Mouse (Mus musculus) liver, embryonic 11.5 days (tissue): ENCODE measurements around the gene Klhl31. TPM values are rescaled to one million over a fixed set of nuclear protein-coding genes. Genes with fewer than 3 reads are reported as not detected.

ENCODE experiments used
- ATAC-seq: fragments of 200-750 bp; cut with Nextera tagmentation; replicated peaks from 2 replicates; pipeline ENCODE4 v1.8.0; 2017; ENCODE audit warnings: moderate number of reproducible peaks, mild to moderate bottlenecking, moderate TSS enrichment, moderate library complexity; ENCODE audit not compliant: low FRiP score
- DNase-seq: peaks from one replicate; pipeline ENCODE4 v3.0.0-alpha.2; 2017; ENCODE audit warnings: low spot score
- H3K27ac ChIP-seq: fragments of 300-500 bp; sonication (generic); 2 replicates; pipeline ENCODE4 v1.5.1; 2014; ENCODE audit warnings: mild to moderate bottlenecking, low read depth, low read length, control low read depth
- H3K27me3 ChIP-seq: fragments of 300-500 bp; sonication (generic); replicated peaks from 2 replicates; pipeline ENCODE4 v1.6.1; 2014; ENCODE audit warnings: low read length, mixed read lengths; ENCODE audit not compliant: control insufficient read depth, insufficient read depth
- H3K36me3 ChIP-seq: fragments of 300-500 bp; sonication (generic); 2 replicates; pipeline ENCODE4 v1.6.1; 2014; ENCODE audit warnings: mild to moderate bottlenecking, low read length, moderate library complexity, mixed read lengths; ENCODE audit not compliant: control insufficient read depth, insufficient read depth
- H3K4me1 ChIP-seq: fragments of 300-500 bp; sonication (generic); replicated peaks from 2 replicates; pipeline ENCODE4 v1.6.1; 2014; ENCODE audit warnings: low read length, mixed read lengths; ENCODE audit not compliant: control insufficient read depth, insufficient read depth
- H3K4me2 ChIP-seq: fragments of 300-500 bp; sonication (generic); 2 replicates; pipeline ENCODE4 v1.6.1; 2014; ENCODE audit warnings: mild to moderate bottlenecking, control low read depth, moderate library complexity
- H3K4me3 ChIP-seq: fragments of 300-500 bp; sonication (generic); 2 replicates; pipeline ENCODE4 v1.5.1; 2014; ENCODE audit warnings: low read depth, low read length, control low read depth
- H3K9ac ChIP-seq: fragments of 300-500 bp; sonication (generic); 2 replicates; pipeline ENCODE4 v1.6.1; 2014; ENCODE audit warnings: low read depth, low read length, control low read depth
- H3K9me3 ChIP-seq: fragments of 300-500 bp; sonication (generic); 2 replicates; pipeline ENCODE4 v1.6.1; 2016; ENCODE audit warnings: low read length, inconsistent platforms, mixed read lengths; ENCODE audit not compliant: control insufficient read depth
- WGBS: fragments of 180-500 bp; shearing (Covaris S2); extraction: QIAGEN DNeasy Blood & Tissue Kit; methylation state at CpG from one replicate; pipeline ENCODE4 v1.1.7; 2014; 5-methylcytosine and 5-hydroxymethylcytosine counted together
- polyA plus RNA-seq: library from polyadenylated mRNA; unstranded; fragments of >200 nt; fragmentation: Nextera tagmentation; extraction: Ambion mirVana; gene quantifications from 2 replicates; pipeline ENCODE4 v1.2.1, GENCODE M21; 2014

Klhl31 gene
- 0.38 and 0.49 TPM in 2 replicates for polyA plus RNA-seq

DNA sequence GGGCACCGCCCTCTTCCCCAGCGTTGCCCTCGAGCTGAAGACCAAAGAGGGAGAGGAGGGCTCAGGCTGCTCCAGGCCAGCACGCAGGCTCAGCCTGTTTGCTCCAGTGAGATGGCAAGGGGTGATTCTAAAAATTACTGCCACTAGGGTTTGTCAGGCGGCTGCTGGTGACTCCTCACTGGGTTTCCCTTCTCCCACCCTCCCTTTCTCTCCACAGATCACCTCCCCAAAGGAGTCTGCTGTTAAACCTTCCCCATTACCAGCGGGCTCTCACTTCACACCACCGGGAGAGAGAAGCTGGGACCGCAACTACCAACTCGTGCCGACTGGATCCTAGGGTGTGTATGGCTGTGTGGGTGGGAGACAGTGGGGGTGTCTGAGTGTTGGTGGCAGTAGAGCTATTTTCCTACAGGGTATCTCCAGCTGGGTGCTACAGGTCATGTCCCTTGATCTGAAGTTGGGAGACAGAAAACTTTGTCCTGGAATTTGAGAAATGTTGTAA is at the start of gene Klhl31:
Gene Klhl31 (plus strand): TSS at position 51 of the 502 bp plus-strand sequence.
- Histone ChIP-seq H3K36me3 (no peaks in the 10 kb centered on the region), H3K27ac (no peak within 1 kb of the TSS), H3K4me3 (no peak within 1 kb of the TSS), H3K4me1 (no peaks in the 10 kb centered on the region), H3K27me3 (no peaks in the 10 kb centered on the region), H3K4me2 (no peak within 1 kb of the TSS), H3K9ac (no peak within 1 kb of the TSS), H3K9me3 (no peaks in the 10 kb centered on the region)
- 36% methylated on average over 10 of the region's 10 CpGs for WGBS
- DNase-seq = no peak
- no peak for ATAC-seq

DNA sequence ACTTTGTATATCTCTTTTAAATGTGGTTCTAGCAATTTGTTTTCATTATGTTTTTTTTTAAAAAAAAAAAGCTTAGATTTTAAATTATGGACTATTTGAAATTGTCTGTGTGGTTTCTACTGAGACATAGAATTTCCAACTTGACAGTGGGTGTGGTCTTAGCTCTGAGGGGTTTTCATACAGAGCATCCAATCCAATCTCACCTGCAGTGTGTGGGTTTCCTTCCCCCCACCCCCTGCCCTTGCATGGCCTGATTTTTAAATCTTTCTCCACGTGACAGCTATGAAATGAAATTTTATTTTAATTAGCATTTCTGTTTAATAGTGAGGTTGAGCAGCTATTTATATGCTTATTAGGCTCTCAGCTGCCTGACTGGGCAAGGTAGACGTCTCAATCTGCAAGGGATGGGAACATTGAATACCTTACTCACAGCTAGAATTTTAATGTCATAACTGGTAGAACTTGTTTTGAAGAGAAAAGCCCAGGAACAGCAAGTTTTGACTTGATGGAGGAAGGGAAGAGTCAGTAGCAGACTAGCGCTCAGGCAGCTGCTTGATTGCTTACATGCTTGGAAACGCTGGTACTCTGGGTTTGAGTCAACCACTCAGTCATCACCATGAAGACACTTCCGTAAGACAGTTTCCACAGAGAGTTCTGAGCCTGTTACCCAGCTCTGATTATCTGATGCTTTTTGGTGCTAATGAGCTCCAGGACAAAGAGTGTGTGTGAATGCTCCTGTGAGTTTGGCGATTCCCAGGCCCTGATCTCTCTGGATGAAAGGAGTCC is 49.3 kb upstream of the Klhl31 start:
- H3K36me3 ChIP-seq = no peaks in the 10 kb centered on the region
- no peak overlapping the region for H3K27ac ChIP-seq
- DNase-seq (no peak), ATAC-seq (no peak)
- H3K9me3 ChIP-seq = no peaks in the 10 kb centered on the region
- no peak overlapping the region for H3K9ac ChIP-seq
- H3K27me3 ChIP-seq = no peaks in the 10 kb centered on the region
- no peaks in the 10 kb centered on the region for H3K4me1 ChIP-seq
- H3K4me2 ChIP-seq = no peak overlapping the region
- 70% methylated on average over 6 of the region's 6 CpGs for WGBS
- no peak overlapping the region for H3K4me3 ChIP-seq

DNA sequence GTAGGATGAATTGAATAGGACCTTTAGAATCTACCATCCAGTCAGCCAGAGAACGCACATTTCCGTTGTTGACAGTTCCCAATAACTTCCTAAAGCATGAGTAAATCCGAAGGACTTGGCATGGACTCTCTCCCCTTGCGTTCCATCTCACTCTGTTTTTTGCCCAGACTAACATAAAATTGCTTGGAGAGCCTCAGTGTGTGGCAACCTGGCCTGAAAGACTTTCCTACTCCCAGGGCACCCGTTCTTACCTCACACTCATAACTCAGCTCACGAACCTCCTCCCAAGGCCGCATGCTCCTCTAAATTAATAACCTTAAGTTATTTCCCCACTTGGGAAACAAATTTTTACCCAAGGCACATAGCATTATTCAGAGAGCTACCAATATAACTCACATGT is 48.7 kb upstream of the Klhl31 start:
- Histone ChIP-seq H3K9me3 (no peaks in the 10 kb centered on the region), H3K4me3 (no peak overlapping the region), H3K4me1 (no peaks in the 10 kb centered on the region), H3K27me3 (no peaks in the 10 kb centered on the region), H3K27ac (no peak overlapping the region), H3K4me2 (no peak overlapping the region), H3K36me3 (no peaks in the 10 kb centered on the region), H3K9ac (no peak overlapping the region)
- DNase-seq (no peak), ATAC-seq (no peak)
- WGBS = 88% methylated on average over 7 of the region's 7 CpGs

DNA sequence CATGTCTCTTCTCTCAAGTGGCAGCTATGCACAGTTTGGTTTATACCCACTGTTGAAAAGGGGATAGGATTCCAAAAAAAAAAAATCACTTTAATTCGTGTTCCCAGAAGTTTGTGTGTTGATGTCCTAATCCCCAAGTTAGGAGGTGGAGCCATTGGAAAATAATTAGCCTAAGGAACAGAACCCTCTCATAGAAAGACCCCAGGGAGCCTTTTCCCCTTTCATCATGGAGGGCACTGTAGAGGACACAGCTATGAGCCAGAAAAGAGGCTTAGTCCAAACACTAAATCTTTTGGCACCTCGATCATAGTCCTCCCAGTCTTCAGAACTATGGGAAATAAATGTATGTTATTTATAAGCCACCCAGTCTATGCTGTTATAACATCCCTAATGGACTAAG is 46.8 kb upstream of the Klhl31 start:
- DNase-seq (no peak), ATAC-seq (no peak)
- Histone ChIP-seq H3K4me3 (no peak overlapping the region), H3K36me3 (no peaks in the 10 kb centered on the region), H3K9ac (no peak overlapping the region), H3K9me3 (no peaks in the 10 kb centered on the region), H3K4me2 (no peak overlapping the region), H3K27me3 (no peaks in the 10 kb centered on the region), H3K27ac (no peak overlapping the region), H3K4me1 (no peaks in the 10 kb centered on the region)
- WGBS = 45% methylated on average over 2 of the region's 2 CpGs

DNA sequence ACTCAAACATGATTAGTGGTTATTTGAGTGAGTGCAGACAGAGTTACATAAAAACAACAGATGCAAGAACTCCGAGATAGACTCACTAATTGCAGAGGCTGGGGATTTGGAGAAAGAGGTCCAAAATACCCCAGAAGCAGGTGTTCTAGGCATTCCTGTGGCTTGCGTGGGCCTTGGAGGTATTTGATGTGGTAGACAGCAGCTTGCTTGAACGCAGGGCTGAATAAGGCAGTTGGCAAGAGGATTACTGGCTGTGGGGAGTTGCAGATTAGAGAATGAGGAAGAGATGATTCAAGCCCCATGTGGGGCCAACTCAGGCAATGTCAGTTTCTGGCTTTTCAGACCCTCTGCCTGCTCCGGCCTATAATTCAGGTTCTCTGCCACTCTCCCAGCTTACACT is 43.9 kb upstream of the Klhl31 start:
- no peaks in the 10 kb centered on the region for H3K9me3 ChIP-seq
- no peaks in the 10 kb centered on the region for H3K36me3 ChIP-seq
- WGBS = 53% methylated on average over 4 of the region's 4 CpGs
- DNase-seq (no peak), ATAC-seq (no peak)
- no peak overlapping the region for H3K9ac ChIP-seq
- H3K4me2 ChIP-seq = no peak overlapping the region
- H3K4me1 ChIP-seq = no peaks in the 10 kb centered on the region
- H3K27ac ChIP-seq = no peak overlapping the region
- H3K4me3 ChIP-seq = no peak overlapping the region
- H3K27me3 ChIP-seq = no peaks in the 10 kb centered on the region

DNA sequence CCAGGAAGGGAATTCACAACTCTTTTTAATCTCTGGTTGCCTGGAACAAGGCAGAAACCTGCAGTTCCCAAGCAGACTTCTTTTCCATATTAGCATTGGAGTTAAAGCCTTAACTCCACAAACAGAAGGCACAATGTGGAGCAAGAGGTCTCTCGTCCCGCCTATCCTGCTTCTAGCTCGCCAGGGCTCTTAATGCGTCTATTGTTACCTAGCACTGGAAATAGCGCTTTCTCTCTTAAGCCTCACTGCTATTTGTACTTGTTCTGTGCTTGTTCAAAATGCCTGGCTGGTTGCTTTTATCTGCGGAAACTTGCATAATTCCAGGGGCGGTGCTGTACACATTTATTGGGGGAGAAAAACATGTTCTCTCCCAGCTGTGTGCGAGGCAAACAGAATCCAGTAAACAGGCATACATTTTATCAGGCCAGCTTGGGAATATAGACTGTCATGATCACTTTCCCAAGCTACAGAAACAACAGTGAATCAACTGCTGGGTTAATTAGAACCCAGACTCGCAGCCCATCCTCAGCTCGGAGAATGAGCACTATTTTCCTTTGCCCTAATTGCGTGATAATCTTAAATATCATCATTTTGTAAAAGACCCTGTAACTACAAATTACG is 41.2 kb upstream of the Klhl31 start:
- Histone ChIP-seq H3K27ac (no peak overlapping the region), H3K4me2 (no peak overlapping the region), H3K4me3 (no peak overlapping the region), H3K9ac (no peak overlapping the region), H3K4me1 (no peaks in the 10 kb centered on the region), H3K9me3 (no peaks in the 10 kb centered on the region), H3K27me3 (no peaks in the 10 kb centered on the region), H3K36me3 (no peaks in the 10 kb centered on the region)
- ATAC-seq (no peak), DNase-seq (no peak)
- 69% methylated on average over 12 of the region's 12 CpGs for WGBS

DNA sequence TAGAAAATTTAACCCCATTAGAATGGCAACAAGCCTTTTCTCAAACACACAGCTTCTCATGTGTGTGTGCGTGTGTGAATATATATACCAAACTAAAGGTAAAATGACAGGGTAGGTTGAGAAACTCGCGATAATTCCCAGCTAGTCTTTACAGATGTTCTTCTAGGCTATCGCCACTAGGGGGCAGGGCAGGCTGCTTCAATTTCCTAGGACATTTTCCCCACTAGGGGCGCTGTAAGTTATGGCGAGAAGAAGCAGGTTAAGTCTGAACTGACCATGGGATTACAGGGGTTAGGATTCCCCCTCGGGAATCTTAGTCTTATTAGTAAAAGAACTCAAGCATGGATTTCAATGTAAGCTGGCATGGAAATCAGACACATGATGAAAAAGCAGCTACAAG is 39.9 kb upstream of the Klhl31 start:
- ATAC-seq = no peak

DNA sequence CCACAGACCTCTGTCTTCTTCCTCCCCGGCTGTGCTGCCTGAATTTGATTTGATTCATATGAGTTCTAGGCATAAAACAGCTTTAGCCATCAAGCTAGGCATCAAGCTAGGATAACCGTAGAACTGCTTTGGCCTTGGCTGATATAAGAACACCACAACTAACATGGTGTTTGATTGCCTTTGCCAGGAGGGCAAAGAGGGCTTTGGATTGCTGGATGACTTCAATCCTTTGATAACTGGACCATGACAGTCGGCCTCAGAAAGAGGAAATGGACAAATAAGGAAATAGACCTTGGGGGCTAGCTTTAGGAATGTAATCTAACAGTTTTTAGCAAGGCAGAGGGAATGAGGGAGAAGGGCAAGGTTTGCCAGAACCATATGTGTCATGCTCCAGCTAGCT is 37.7 kb upstream of the Klhl31 start:
- Histone ChIP-seq H3K27ac (no peak overlapping the region), H3K9ac (no peak overlapping the region), H3K4me3 (no peak overlapping the region), H3K36me3 (no peaks in the 10 kb centered on the region), H3K4me2 (no peak overlapping the region), H3K9me3 (no peaks in the 10 kb centered on the region), H3K4me1 (no peaks in the 10 kb centered on the region), H3K27me3 (no peaks in the 10 kb centered on the region)
- 52% methylated on average over 3 of the region's 3 CpGs for WGBS
- ATAC-seq = no peak
- no peak for DNase-seq

More for the DNA sequence above, 39.9 kb upstream of the Klhl31 start:
- no peaks in the 10 kb centered on the region for H3K27me3 ChIP-seq
- H3K9me3 ChIP-seq = no peaks in the 10 kb centered on the region
- H3K36me3 ChIP-seq = no peaks in the 10 kb centered on the region
- no peak overlapping the region for H3K27ac ChIP-seq
- no peak overlapping the region for H3K9ac ChIP-seq
- 18% methylated on average over 7 of the region's 7 CpGs for WGBS
- no peak overlapping the region for H3K4me2 ChIP-seq
- no peak overlapping the region for H3K4me3 ChIP-seq
- no peaks in the 10 kb centered on the region for H3K4me1 ChIP-seq
- DNase-seq = peak; percentile 67
